Mouse (Mus musculus): ENCODE measurements around the gene Rab1a. TPM values are rescaled to one million over a fixed set of nuclear protein-coding genes. Genes with fewer than 3 reads are reported as not detected.
"Not testable (repeated sequence)": the region's sequence is repeated elsewhere in the genome, so short reads cannot be mapped to it uniquely, and the experiment has no call there.

Gene Rab1a
- total and polyA plus RNA-seq, 2 experiments from 2014 or later, result 108 to 312 TPM

- ATAC-seq (no peak), DNase-seq (no peak)
- H3K4me2 ChIP-seq (ENCODE audit: low read depth), result no peak overlapping the region
- TF ChIP-seq CTCF (IDR thresholded peaks at IDR 0.05; ENCODE audit: low read depth), result no peak
- no peak overlapping the region for H3K4me3 ChIP-seq (ENCODE audit: low read depth, low read length)
- no peaks in the 10 kb centered on the region for H3K9me3 ChIP-seq (ENCODE audit: low read length)
- H3K4me1 ChIP-seq (ENCODE audit: insufficient read depth), result peaks cover 32% of the 10 kb centered on the region
- 89% methylated on average over 4 of the region's 4 CpGs for WGBS
- no peak overlapping the region for H3K9ac ChIP-seq
- H3K27ac ChIP-seq (ENCODE audit: low read depth, low read length), result no peak overlapping the region
- no peaks in the 10 kb centered on the region for H3K27me3 ChIP-seq (ENCODE audit: insufficient read depth, low read length)
- no peaks in the 10 kb centered on the region for H3K36me3 ChIP-seq (ENCODE audit: insufficient read depth)
These were observed 4.3 kb downstream of the Rab1a start for GRCm38 (mm10) chr11:20205538-20205937.

GRCm38 (mm10) chr11:20206626-20207223 is 5.5 kb downstream of the Rab1a start:
- Histone ChIP-seq H3K4me3 (ENCODE audit: low read depth, low read length) (no peak overlapping the region), H3K27me3 (ENCODE audit: insufficient read depth, low read length) (no peaks in the 10 kb centered on the region), H3K9me3 (ENCODE audit: low read length) (no peaks in the 10 kb centered on the region), H3K4me1 (ENCODE audit: insufficient read depth) (peaks cover 32% of the 10 kb centered on the region), H3K27ac (ENCODE audit: low read depth, low read length) (no peak overlapping the region), H3K36me3 (ENCODE audit: insufficient read depth) (no peaks in the 10 kb centered on the region), H3K4me2 (ENCODE audit: low read depth) (no peak overlapping the region), H3K9ac (no peak overlapping the region)
- ATAC-seq (no peak), DNase-seq (no peak)
- TF ChIP-seq CTCF (IDR thresholded peaks at IDR 0.05; ENCODE audit: low read depth), result no peak
- WGBS, result 45% methylated on average over 2 of the region's 2 CpGs

- no peak overlapping the region for H3K4me2 ChIP-seq (ENCODE audit: low read depth)
- no peak for TF ChIP-seq CTCF (IDR thresholded peaks at IDR 0.05; ENCODE audit: low read depth)
- H3K36me3 ChIP-seq (ENCODE audit: insufficient read depth), result no peaks in the 10 kb centered on the region
- WGBS, result 94% methylated on average over 2 of the region's 2 CpGs
- DNase-seq (no peak), ATAC-seq (no peak)
- H3K27ac ChIP-seq (ENCODE audit: low read depth, low read length), result no peak overlapping the region
- no peak overlapping the region for H3K4me3 ChIP-seq (ENCODE audit: low read depth, low read length)
- no peak overlapping the region for H3K9ac ChIP-seq
- no peaks in the 10 kb centered on the region for H3K9me3 ChIP-seq (ENCODE audit: low read length)
- no peaks in the 10 kb centered on the region for H3K27me3 ChIP-seq (ENCODE audit: insufficient read depth, low read length)
- peaks cover 29% of the 10 kb centered on the region for H3K4me1 ChIP-seq (ENCODE audit: insufficient read depth)
These were observed 6.4 kb downstream of the Rab1a start for GRCm38 (mm10) chr11:20207589-20207988.

- H3K9me3 ChIP-seq (ENCODE audit: low read length), result no peaks in the 10 kb centered on the region
- no peak overlapping the region for H3K4me2 ChIP-seq (ENCODE audit: low read depth)
- H3K4me1 ChIP-seq (ENCODE audit: insufficient read depth), result 0 out of 2 replicates have a peak, but pooled peaks cover under 1% of the 10 kb centered on the region
- no peak overlapping the region for H3K9ac ChIP-seq
- H3K27ac ChIP-seq (ENCODE audit: low read depth, low read length), result no peak overlapping the region
- H3K4me3 ChIP-seq (ENCODE audit: low read depth, low read length), result no peak overlapping the region
- TF ChIP-seq CTCF (IDR thresholded peaks at IDR 0.05; ENCODE audit: low read depth), result no peak
- ATAC-seq (no peak), DNase-seq (no peak)
- WGBS, result 86% methylated on average over 2 of the region's 2 CpGs
- peaks cover 11% of the 10 kb centered on the region for H3K36me3 ChIP-seq (ENCODE audit: insufficient read depth)
- no peaks in the 10 kb centered on the region for H3K27me3 ChIP-seq (ENCODE audit: insufficient read depth, low read length)
These were observed 10.6 kb downstream of the Rab1a start for GRCm38 (mm10) chr11:20211838-20212237.

GRCm38 (mm10) chr11:20214779-20215178 is 13.5 kb downstream of the Rab1a start:
- peaks cover 20% of the 10 kb centered on the region for H3K36me3 ChIP-seq (ENCODE audit: insufficient read depth)
- TF ChIP-seq CTCF (IDR thresholded peaks at IDR 0.05; ENCODE audit: low read depth), result peak; percentile 37
- no peak overlapping the region for H3K4me2 ChIP-seq (ENCODE audit: low read depth)
- no peak overlapping the region for H3K4me3 ChIP-seq (ENCODE audit: low read depth, low read length)
- no peaks in the 10 kb centered on the region for H3K27me3 ChIP-seq (ENCODE audit: insufficient read depth, low read length)
- H3K9me3 ChIP-seq (ENCODE audit: low read length), result no peaks in the 10 kb centered on the region
- WGBS, result 96% methylated on average over 1 of the region's 1 CpGs
- no peak overlapping the region for H3K27ac ChIP-seq (ENCODE audit: low read depth, low read length)
- H3K9ac ChIP-seq, result no peak overlapping the region
- H3K4me1 ChIP-seq (ENCODE audit: insufficient read depth), result no peaks in the 10 kb centered on the region
- no peak for DNase-seq
- no peak for ATAC-seq

- 84% methylated on average over 4 of the region's 4 CpGs for WGBS
- no peak for ATAC-seq
- no peak for DNase-seq
- no peak overlapping the region for H3K4me3 ChIP-seq (ENCODE audit: low read depth, low read length)
- no peaks in the 10 kb centered on the region for H3K9me3 ChIP-seq (ENCODE audit: low read length)
- H3K27me3 ChIP-seq (ENCODE audit: insufficient read depth, low read length), result no peaks in the 10 kb centered on the region
- TF ChIP-seq CTCF (IDR thresholded peaks at IDR 0.05; ENCODE audit: low read depth), result peak; percentile 27
- H3K4me2 ChIP-seq (ENCODE audit: low read depth), result no peak overlapping the region
- no peak overlapping the region for H3K27ac ChIP-seq (ENCODE audit: low read depth, low read length)
- H3K9ac ChIP-seq, result no peak overlapping the region
- peaks cover 29% of the 10 kb centered on the region for H3K36me3 ChIP-seq (ENCODE audit: insufficient read depth)
- no peaks in the 10 kb centered on the region for H3K4me1 ChIP-seq (ENCODE audit: insufficient read depth)
These were observed 15.2 kb downstream of the Rab1a start for GRCm38 (mm10) chr11:20216415-20216814.

- no peaks in the 10 kb centered on the region for H3K4me1 ChIP-seq (ENCODE audit: insufficient read depth)
- 100% methylated on average over 1 of the region's 1 CpGs for WGBS
These were observed 16.0 kb downstream of the Rab1a start for GRCm38 (mm10) chr11:20217227-20217626.

GRCm38 (mm10) chr11:20221671-20222070 is 20.4 kb downstream of the Rab1a start:
- H3K27ac ChIP-seq (ENCODE audit: low read depth, low read length); H3K9ac ChIP-seq; ATAC-seq; H3K4me1 ChIP-seq (ENCODE audit: insufficient read depth); H3K27me3 ChIP-seq (ENCODE audit: insufficient read depth, low read length); DNase-seq; H3K4me2 ChIP-seq (ENCODE audit: low read depth); H3K4me3 ChIP-seq (ENCODE audit: low read depth, low read length); H3K9me3 ChIP-seq (ENCODE audit: low read length): not testable (repeated sequence)
- H3K36me3 ChIP-seq (ENCODE audit: insufficient read depth), result peaks cover 57% of the 10 kb centered on the region
- 80% methylated on average over 1 of the region's 1 CpGs for whole genome bisulfite sequencing

More at GRCm38 (mm10) chr11:20217227-20217626, 16.0 kb downstream of the Rab1a start:
- H3K36me3 ChIP-seq (ENCODE audit: insufficient read depth), result peaks cover 33% of the 10 kb centered on the region
- H3K27ac ChIP-seq (ENCODE audit: low read depth, low read length), result no peak overlapping the region
- H3K4me2 ChIP-seq (ENCODE audit: low read depth), result no peak overlapping the region
- no peak overlapping the region for H3K4me3 ChIP-seq (ENCODE audit: low read depth, low read length)
- H3K9ac ChIP-seq, result no peak overlapping the region
- H3K9me3 ChIP-seq (ENCODE audit: low read length), result no peaks in the 10 kb centered on the region
- DNase-seq (no peak), ATAC-seq (no peak)
- TF ChIP-seq CTCF (IDR thresholded peaks at IDR 0.05; ENCODE audit: low read depth), result no peak
- H3K27me3 ChIP-seq (ENCODE audit: insufficient read depth, low read length), result no peaks in the 10 kb centered on the region
